Mouse (Mus musculus): ENCODE results near the gene Rfc2. TPM values are rescaled to one million over a fixed set of nuclear protein-coding genes. Genes with fewer than 3 reads are reported as not detected.
A peak's percentile ranks its signal among the peaks of the same experiment; 100 is the strongest.

Rfc2 gene
- total RNA-seq, 2 experiments from 2014 or later, result 42.6 to 45.0 TPM

- no peak for DNase-seq (ENCODE audit: low spot score in 2 of 2)
Measured at GRCm38 (mm10) chr5:134640371-134640770, 59.2 kb downstream of the Rfc2 start.

DNA sequence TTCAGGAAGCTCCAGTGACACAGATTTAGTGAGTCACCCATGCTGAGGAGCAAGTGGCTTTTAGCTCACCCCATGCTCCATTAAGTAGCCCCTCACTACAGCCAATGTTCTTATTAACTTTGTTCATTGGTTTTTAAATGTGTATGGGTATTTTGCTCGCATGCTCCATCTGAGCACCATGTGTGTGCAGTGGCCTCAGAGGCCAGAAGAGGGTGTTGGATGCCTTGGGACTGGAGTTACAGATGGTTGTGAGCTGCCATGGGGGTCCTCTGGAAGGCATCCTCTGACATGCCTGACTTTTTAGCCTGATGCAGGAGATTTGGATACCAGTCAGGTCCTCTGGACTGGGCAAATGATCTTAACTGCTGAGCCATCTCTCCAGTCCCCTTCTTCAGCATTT, 63.0 kb downstream of the Rfc2 start:
- no peak for DNase-seq (ENCODE audit: low spot score in 2 of 2)

DNA sequence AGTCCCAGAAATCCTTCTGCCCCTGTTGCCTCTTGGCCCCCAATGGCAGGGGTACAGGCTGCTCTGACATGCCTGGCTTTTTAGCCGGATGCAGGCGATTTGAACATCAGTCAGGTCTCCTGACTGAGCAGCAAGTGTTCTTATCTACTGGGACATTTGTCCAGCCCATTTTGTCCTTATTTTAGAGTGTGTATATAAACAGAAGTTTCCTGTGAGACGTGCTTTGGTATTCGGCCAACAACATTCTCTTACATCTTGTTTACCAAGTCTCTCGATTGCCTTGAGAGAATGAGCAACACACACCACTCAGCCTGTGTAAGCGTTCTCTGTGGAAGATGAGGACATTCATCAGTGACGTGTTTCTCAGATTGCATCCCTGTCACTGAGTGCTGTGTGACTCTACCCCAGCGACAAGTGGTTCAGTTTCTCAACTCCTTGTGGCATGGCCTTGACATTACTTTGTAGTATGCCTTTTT, 63.5 kb downstream of the Rfc2 start:
- DNase-seq (ENCODE audit: low spot score in 2 of 2), result no peak

DNA sequence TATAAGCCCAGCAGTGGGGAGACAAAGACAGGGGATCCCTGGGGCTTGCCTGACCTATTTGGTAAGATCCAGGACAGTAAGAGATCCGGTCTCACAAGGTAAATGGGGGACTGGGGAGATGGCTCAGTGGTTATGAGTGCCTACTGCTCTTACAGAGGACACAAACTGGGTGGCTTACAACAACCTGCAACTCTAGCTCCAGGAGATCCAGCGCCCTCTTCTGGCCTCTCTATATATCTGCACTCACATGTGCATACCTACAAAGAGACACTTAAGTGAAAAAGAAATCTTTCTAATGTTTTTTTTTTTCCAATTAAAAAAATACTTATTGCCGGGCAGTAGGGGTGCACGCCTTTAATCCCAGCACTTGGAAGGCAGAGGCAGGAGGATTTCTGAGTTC, 65.3 kb downstream of the Rfc2 start:
- no peak for DNase-seq (ENCODE audit: low spot score in 2 of 2)

DNA sequence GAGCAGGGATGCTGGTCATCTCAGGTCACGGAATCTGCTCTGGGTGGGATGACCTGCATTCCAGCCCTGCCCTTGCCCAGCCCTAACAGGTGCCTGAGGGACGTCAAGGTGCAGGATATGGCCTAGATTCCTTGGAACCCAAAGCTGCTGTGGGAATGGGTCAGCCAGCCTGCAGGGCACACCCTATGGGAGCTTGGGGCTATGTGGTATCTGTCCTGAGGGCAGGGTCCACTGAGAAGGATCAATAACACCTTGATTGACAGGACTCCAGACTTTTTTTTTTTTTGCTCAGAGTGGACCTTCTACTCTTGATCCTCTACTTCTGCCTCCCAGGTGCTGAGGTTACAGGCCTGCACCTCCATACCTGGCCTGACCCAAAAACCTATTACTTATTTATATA, 66.2 kb downstream of the Rfc2 start:
- no peak for DNase-seq (ENCODE audit: low spot score in 2 of 2)

DNA sequence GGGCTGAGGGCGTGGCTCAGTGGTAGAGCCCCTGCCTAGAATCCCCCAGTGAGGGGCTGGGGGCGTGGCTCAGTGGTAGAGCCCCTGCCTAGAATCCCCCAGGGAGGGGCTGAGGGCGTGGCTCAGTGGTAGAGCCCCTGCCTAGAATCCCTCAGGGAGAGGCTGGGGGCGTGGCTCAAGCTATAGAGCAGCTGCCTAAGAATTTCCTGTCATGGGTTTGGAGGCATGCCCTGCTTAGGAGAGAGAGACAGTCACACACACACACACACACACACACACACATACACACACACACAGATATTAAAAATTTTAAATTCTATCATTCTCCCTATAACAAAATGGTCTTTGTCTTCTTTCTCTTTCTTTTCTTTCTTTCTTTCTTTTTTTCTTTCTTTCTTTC, 67.8 kb downstream of the Rfc2 start:
- DNase-seq (ENCODE audit: low spot score in 2 of 2), result peak in 1 of 2 experiments; percentile 48

- DNase-seq (ENCODE audit: low spot score in 2 of 2), result peak in 1 of 2 experiments; percentile 41
Measured at GRCm38 (mm10) chr5:134650926-134651325, 69.8 kb downstream of the Rfc2 start.

Small RNAs within 50 kb of the gene (microRNA-seq; reads per million reads assigned to microRNA genes)
- not detected for gene Mir7228

Other genes with a start within 250 kb of the Rfc2 start
- gene Gtf2ird1, start 124.7 kb upstream of the Rfc2 start, total RNA-seq (2021), result 10 to 100 TPM; 50.0 to 57.8 TPM
- 10 to 100 TPM; 15.8 to 17.6 TPM for gene Clip2, start 28.9 kb upstream of the Rfc2 start, total RNA-seq (2021)
- not detected for gene Syna, start 21.2 kb upstream of the Rfc2 start, total RNA-seq (2021)
- 1 to 10 TPM; 4.5 to 6.3 TPM for gene Lat2, start 33.7 kb downstream of the Rfc2 start, total RNA-seq (2021)
- gene Eif4h, start 58.1 kb downstream of the Rfc2 start, total RNA-seq (2021), result 100 to 1,000 TPM; 208 to 209 TPM
- gene Limk1, start 107.2 kb downstream of the Rfc2 start, total RNA-seq (2021), result 10 to 100 TPM; 15.2 to 18.6 TPM
- 100 to 1,000 TPM; 334 to 400 TPM for gene Eln, start 166.0 kb downstream of the Rfc2 start, total RNA-seq (2021)